Comparison of ENCODE assay signal across 5 mouse cellular contexts in genomic region chr14:18229751-18230150, GRCm38 (mm10). TPM values are rescaled to one million over a fixed set of nuclear protein-coding genes. Genes with fewer than 3 reads are reported as not detected.
DNase-seq lines count a peak whose midpoint lies in the region; TF ChIP-seq lines count a peak whose summit lies in the region.
"Not testable (repeated sequence)": the region's sequence is repeated elsewhere in the genome, so short reads cannot be mapped to it uniquely, and the experiment has no call there.

No protein-coding gene starts in this region.

- not testable (repeated sequence) for TF ChIP-seq CTCF in kidney, adult 2 months (conservative IDR thresholded peaks at IDR 0.05; ENCODE audit: insufficient read depth, insufficient read length, low read depth, low read length); liver, adult 2 months (IDR thresholded peaks at IDR 0.05; ENCODE audit: low read depth, low read length)

- not testable (repeated sequence) for H3K27ac ChIP-seq in kidney, adult 2 months (ENCODE audit: insufficient read depth, low read depth, low read length); liver, adult 2 months (replicated peaks; ENCODE audit: insufficient read depth, low read depth, low read length)

- 77% methylated on average over 10 of the region's 10 CpGs for WGBS in kidney, adult 2 months
- WGBS in liver, adult 2 months = 75% methylated on average over 10 of the region's 10 CpGs

- H3K79me2 ChIP-seq in liver, adult 2 months (ENCODE audit: control insufficient read depth, insufficient read depth, low read length) = peaks cover 39% of the 10 kb centered on the region

- peak; percentile 86 for DNase-seq in heart, adult 11 months
- peak; percentile 72 for DNase-seq in kidney, adult 2 months
- peak; percentile 28 to 50 for DNase-seq in kidney, adult 8-10 months
- peak; percentile 64 for DNase-seq in kidney, adult 9 months
- DNase-seq in liver, adult 2 months (ENCODE audit: extremely low read depth, low read depth, low spot score) = peak; percentile 62

- H3K4me1 ChIP-seq in kidney, adult 2 months (ENCODE audit: control insufficient read depth, insufficient read depth, low read length) = peaks cover 21% of the 10 kb centered on the region
- H3K4me1 ChIP-seq in liver, adult 2 months (ENCODE audit: control insufficient read depth, insufficient read depth, low read length) = peaks cover 18% of the 10 kb centered on the region

- H3K36me3 ChIP-seq in kidney, adult 2 months (ENCODE audit: control insufficient read depth, insufficient read depth, low read length); liver, adult 2 months (ENCODE audit: control insufficient read depth, insufficient read depth, low read length): not testable (repeated sequence)

- not testable (repeated sequence) for H3K4me3 ChIP-seq in kidney, adult 2 months (ENCODE audit: insufficient read depth, low read depth, low read length); liver, adult 2 months (ENCODE audit: insufficient read depth, low read depth, low read length)

- not testable (repeated sequence) for H3K27me3 ChIP-seq in kidney, adult 2 months (replicated peaks; ENCODE audit: control insufficient read depth, insufficient read depth, low read length); liver, adult 2 months (ENCODE audit: control insufficient read depth, insufficient read depth, low read length)

- not testable (repeated sequence) for H3K9ac ChIP-seq in liver, adult 2 months (ENCODE audit: low read depth, low read length)

- not testable (repeated sequence) for TF ChIP-seq POLR2A in kidney, adult 2 months (IDR thresholded peaks at IDR 0.05; ENCODE audit: low read depth, low read length); liver, adult 2 months (IDR thresholded peaks at IDR 0.05; ENCODE audit: extremely low read depth, insufficient read depth, low read length)

RNA-seq across cellular contexts. Expression of gene Nr1d2, which starts 9.2 kb away (rescaled TPM):
- 17.0 and 26.7 TPM in 2 replicates for polyA plus RNA-seq in kidney, adult 2 months (2012; rRNA removed)
- total RNA-seq in liver, adult 2 months (2014; rRNA removed) = 94.3 and 101 TPM in 2 replicates
- 6.9 and 8.3 TPM in 2 replicates for polyA plus RNA-seq in liver, adult 2 months (2012; rRNA removed)

RNA-seq across cellular contexts. Expression of gene Nkiras1, which starts 41.2 kb away (rescaled TPM):
- 9.4 and 13.1 TPM in 2 replicates for polyA plus RNA-seq in kidney, adult 2 months (2012; rRNA removed)
- total RNA-seq in liver, adult 2 months (2014; rRNA removed) = 13.4 and 16.8 TPM in 2 replicates
- 6.4 and 7.5 TPM in 2 replicates for polyA plus RNA-seq in liver, adult 2 months (2012; rRNA removed)

RNA-seq across cellular contexts. Expression of gene Rpl15, which starts 41.4 kb away (rescaled TPM):
- 257 and 357 TPM in 2 replicates for polyA plus RNA-seq in kidney, adult 2 months (2012; rRNA removed)
- total RNA-seq in liver, adult 2 months (2014; rRNA removed) = 138 and 173 TPM in 2 replicates
- 169 and 170 TPM in 2 replicates for polyA plus RNA-seq in liver, adult 2 months (2012; rRNA removed)
